Mouse (Mus musculus) neural tube, embryonic 12.5 days (tissue): ENCODE measurements around the gene Hist2h3c2. TPM values are rescaled to one million over a fixed set of nuclear protein-coding genes. Genes with fewer than 3 reads are reported as not detected.

Experiments
- ATAC-seq: fragments of 200-750 bp; cut with Nextera tagmentation; 2 replicates; pipeline ENCODE4 v1.8.0; 2017; ENCODE audit warnings: low read depth, mild to moderate bottlenecking, moderate TSS enrichment, moderate library complexity; ENCODE audit not compliant: low FRiP score
- H3K27ac ChIP-seq: fragments of 300-500 bp; sonication (generic); 2 replicates; pipeline ENCODE4 v1.5.1; 2016
- H3K27me3 ChIP-seq: fragments of 300-500 bp; sonication (generic); replicated peaks from 2 replicates; pipeline ENCODE4 v1.6.1; 2016; ENCODE audit warnings: mild to moderate bottlenecking
- H3K36me3 ChIP-seq: fragments of 300-500 bp; sonication (generic); 2 replicates; pipeline ENCODE4 v1.6.1; 2016; ENCODE audit warnings: mild to moderate bottlenecking
- H3K4me1 ChIP-seq: fragments of 300-500 bp; sonication (generic); 2 replicates; pipeline ENCODE4 v1.6.1; 2016
- H3K4me2 ChIP-seq: fragments of 300-500 bp; sonication (generic); replicated peaks from 2 replicates; pipeline ENCODE4 v1.6.1; 2016; ENCODE audit warnings: mild to moderate bottlenecking
- H3K4me3 ChIP-seq: fragments of 300-500 bp; sonication (generic); 2 replicates; pipeline ENCODE4 v1.5.1; 2016
- H3K9ac ChIP-seq: fragments of 300-500 bp; sonication (generic); 2 replicates; pipeline ENCODE4 v1.6.1; 2016; ENCODE audit warnings: mild to moderate bottlenecking
- H3K9me3 ChIP-seq: fragments of 300-500 bp; sonication (generic); 2 replicates; pipeline ENCODE4 v1.6.1; 2016; ENCODE audit warnings: mild to moderate bottlenecking
- WGBS: fragments of 180-500 bp; shearing (Covaris S2); methylation state at CpG from one replicate; pipeline ENCODE4 v1.1.7; 2016; 5-methylcytosine and 5-hydroxymethylcytosine counted together
- polyA plus RNA-seq: library from polyadenylated mRNA; unstranded; fragments of >200 nt; fragmentation: Nextera tagmentation; extraction: Ambion mirVana; gene quantifications from 2 replicates; pipeline ENCODE4 v1.2.1, GENCODE M21; 2016

Gene Hist2h3c2
- polyA plus RNA-seq, 1 experiment from 2014 or later = 5.0 TPM

GRCm38 (mm10) chr3:96268051-96268775 lies 29.3 kb upstream of the Hist2h3c2 start, which contains the start of gene Hist2h3b:
Gene Hist2h3b, plus strand, starts transcription at chr3:96268654.
- ATAC-seq = peak; percentile 60
- H3K9ac ChIP-seq = peak within 1 kb of the TSS; percentile 68
- H3K4me3 ChIP-seq = peak within 1 kb of the TSS; percentile 49
- 20% methylated on average over 30 of the region's 30 CpGs for WGBS
- H3K36me3 ChIP-seq = no peaks in the 10 kb centered on the region
- H3K9me3 ChIP-seq = no peaks in the 10 kb centered on the region
- H3K27ac ChIP-seq = peak within 1 kb of the TSS; percentile 87
- peaks cover 18% of the 10 kb centered on the region for H3K4me1 ChIP-seq
- H3K27me3 ChIP-seq = no peaks in the 10 kb centered on the region
- peak within 1 kb of the TSS; percentile 74 for H3K4me2 ChIP-seq

GRCm38 (mm10) chr3:96267541-96267940 lies 28.6 kb upstream of the Hist2h3c2 start:
- Histone ChIP-seq H3K4me2 (peak overlapping the region; percentile 52), H3K36me3 (no peaks in the 10 kb centered on the region), H3K4me3 (no peak overlapping the region), H3K9ac (no peak overlapping the region), H3K4me1 (peaks cover 18% of the 10 kb centered on the region), H3K27me3 (no peaks in the 10 kb centered on the region), H3K27ac (no peak overlapping the region), H3K9me3 (no peaks in the 10 kb centered on the region)
- ATAC-seq = no peak
- WGBS = 85% methylated on average over 4 of the region's 4 CpGs

DNA sequence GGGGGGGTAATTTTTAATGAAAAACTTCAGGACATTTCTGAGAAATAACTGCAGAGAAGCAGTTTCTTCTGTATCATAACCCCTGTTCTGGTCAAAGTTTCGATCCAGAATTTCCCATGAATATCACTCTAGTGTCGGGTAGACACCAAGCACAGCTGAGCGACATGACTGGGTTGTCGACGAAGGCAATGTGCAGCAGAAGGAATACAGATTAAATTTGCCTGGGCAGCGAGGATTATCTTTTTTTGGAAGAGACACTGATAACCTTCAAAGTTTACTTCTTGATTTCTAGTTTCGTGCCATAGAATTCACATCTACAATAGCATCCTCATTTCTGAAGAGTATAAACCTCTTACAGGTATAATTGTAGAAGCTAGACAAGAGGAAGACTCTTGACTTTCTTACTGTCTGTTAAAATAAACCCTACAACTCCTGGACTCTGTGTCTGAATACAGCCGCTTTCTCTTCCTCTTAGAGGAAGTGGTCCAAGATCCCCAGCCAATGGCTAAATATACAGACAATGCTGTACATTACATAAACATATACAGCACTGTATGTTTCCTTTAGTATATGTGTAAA lies 27.3 kb upstream of the Hist2h3c2 start:
- no peak overlapping the region for H3K4me2 ChIP-seq
- peaks cover 28% of the 10 kb centered on the region for H3K4me1 ChIP-seq
- H3K4me3 ChIP-seq = no peak overlapping the region
- H3K27me3 ChIP-seq = no peaks in the 10 kb centered on the region
- WGBS = 87% methylated on average over 8 of the region's 8 CpGs
- ATAC-seq = no peak
- H3K9me3 ChIP-seq = no peaks in the 10 kb centered on the region
- H3K27ac ChIP-seq = no peak overlapping the region
- no peak overlapping the region for H3K9ac ChIP-seq
- no peaks in the 10 kb centered on the region for H3K36me3 ChIP-seq

DNA sequence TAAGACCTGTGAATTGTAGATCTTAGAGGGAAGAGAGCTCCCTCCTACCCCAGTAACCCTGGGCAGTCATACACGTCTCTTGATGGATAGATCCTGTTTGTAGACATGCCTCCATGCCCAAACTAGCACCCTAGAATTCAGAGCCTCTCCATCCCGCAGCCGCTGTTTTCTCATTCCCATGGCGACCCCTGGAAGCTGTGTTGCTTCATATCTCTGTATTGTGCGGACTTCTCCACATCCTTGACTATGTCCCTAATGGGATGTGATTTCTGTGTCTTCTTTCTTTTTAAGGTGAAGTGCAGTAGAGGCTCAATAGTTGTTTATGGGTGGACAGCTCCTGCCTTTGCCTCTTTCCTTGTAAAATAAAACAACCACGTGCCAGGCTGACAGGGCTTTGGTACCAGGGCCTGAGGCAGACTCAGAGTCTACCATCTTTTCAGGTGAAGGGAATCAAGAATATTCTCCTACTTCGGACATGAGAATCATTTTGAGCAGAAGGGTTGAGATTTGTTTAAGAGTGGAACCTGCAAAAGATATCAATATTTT lies 25.6 kb upstream of the Hist2h3c2 start:
- Histone ChIP-seq H3K36me3 (no peaks in the 10 kb centered on the region), H3K9me3 (no peaks in the 10 kb centered on the region), H3K27ac (no peak overlapping the region), H3K4me2 (peak overlapping the region; percentile 78), H3K4me1 (peaks cover 28% of the 10 kb centered on the region), H3K4me3 (no peak overlapping the region), H3K27me3 (no peaks in the 10 kb centered on the region), H3K9ac (no peak overlapping the region)
- 75% methylated on average over 7 of the region's 7 CpGs for WGBS
- no peak for ATAC-seq

GRCm38 (mm10) chr3:96263558-96264403 lies 24.9 kb upstream of the Hist2h3c2 start:
- peak overlapping the region; percentile 50 for H3K4me3 ChIP-seq
- WGBS = 6% methylated on average over 27 of the region's 27 CpGs
- H3K9me3 ChIP-seq = no peaks in the 10 kb centered on the region
- peak overlapping the region; percentile 81 for H3K27ac ChIP-seq
- peak; percentile 49; the same call in 1 of the 2 replicates for ATAC-seq
- H3K36me3 ChIP-seq = no peaks in the 10 kb centered on the region
- H3K4me2 ChIP-seq = peak overlapping the region; percentile 78
- no peaks in the 10 kb centered on the region for H3K27me3 ChIP-seq
- peak overlapping the region; percentile 84 for H3K9ac ChIP-seq
- peaks cover 28% of the 10 kb centered on the region for H3K4me1 ChIP-seq

- Histone ChIP-seq H3K27me3 (no peaks in the 10 kb centered on the region), H3K4me2 (peak within 1 kb of the TSS; percentile 78), H3K27ac (peak within 1 kb of the TSS; percentile 92), H3K36me3 (no peaks in the 10 kb centered on the region), H3K4me3 (peak within 1 kb of the TSS; percentile 50), H3K9me3 (no peaks in the 10 kb centered on the region), H3K9ac (peak within 1 kb of the TSS; percentile 84), H3K4me1 (peaks cover 26% of the 10 kb centered on the region)
- ATAC-seq = peak; percentile 72
- WGBS = under 1% methylated on average over 40 of the region's 40 CpGs
Measured at GRCm38 (mm10) chr3:96262979-96263550, 24.1 kb upstream of the Hist2h3c2 start, which contains the start of gene Hist2h4. Gene Hist2h4, minus strand, starts transcription at chr3:96263311.

- H3K27me3 ChIP-seq = no peaks in the 10 kb centered on the region
- peak overlapping the region; percentile 84 for H3K9ac ChIP-seq
- H3K4me2 ChIP-seq = peak overlapping the region; percentile 78
- H3K9me3 ChIP-seq = no peaks in the 10 kb centered on the region
- peak; percentile 83 for ATAC-seq
- no peaks in the 10 kb centered on the region for H3K36me3 ChIP-seq
- 1% methylated on average over 19 of the region's 19 CpGs for WGBS
- H3K4me1 ChIP-seq = peaks cover 20% of the 10 kb centered on the region
- peak overlapping the region; percentile 92 for H3K27ac ChIP-seq
- H3K4me3 ChIP-seq = peak overlapping the region; percentile 50
Measured at GRCm38 (mm10) chr3:96262216-96262875, 23.4 kb upstream of the Hist2h3c2 start.

- H3K27ac ChIP-seq = peak overlapping the region; percentile 92
- no peaks in the 10 kb centered on the region for H3K9me3 ChIP-seq
- peaks cover 20% of the 10 kb centered on the region for H3K4me1 ChIP-seq
- ATAC-seq = no peak
- WGBS = 71% methylated on average over 3 of the region's 3 CpGs
- no peaks in the 10 kb centered on the region for H3K36me3 ChIP-seq
- H3K4me2 ChIP-seq = peak overlapping the region; percentile 78
- peak overlapping the region; percentile 84; the same call in 1 of the 2 replicates for H3K9ac ChIP-seq
- H3K4me3 ChIP-seq = peak overlapping the region; percentile 50; the same call in 1 of the 2 replicates
- no peaks in the 10 kb centered on the region for H3K27me3 ChIP-seq
Measured at GRCm38 (mm10) chr3:96261623-96262022, 22.7 kb upstream of the Hist2h3c2 start.

GRCm38 (mm10) chr3:96260220-96260619 lies 21.3 kb upstream of the Hist2h3c2 start:
- Histone ChIP-seq H3K4me2 (no peak overlapping the region), H3K9me3 (no peaks in the 10 kb centered on the region), H3K4me3 (no peak overlapping the region), H3K27ac (no peak overlapping the region), H3K27me3 (no peaks in the 10 kb centered on the region), H3K36me3 (no peaks in the 10 kb centered on the region), H3K9ac (no peak overlapping the region), H3K4me1 (peaks cover 20% of the 10 kb centered on the region)
- 87% methylated on average over 5 of the region's 5 CpGs for WGBS
- no peak for ATAC-seq

DNA sequence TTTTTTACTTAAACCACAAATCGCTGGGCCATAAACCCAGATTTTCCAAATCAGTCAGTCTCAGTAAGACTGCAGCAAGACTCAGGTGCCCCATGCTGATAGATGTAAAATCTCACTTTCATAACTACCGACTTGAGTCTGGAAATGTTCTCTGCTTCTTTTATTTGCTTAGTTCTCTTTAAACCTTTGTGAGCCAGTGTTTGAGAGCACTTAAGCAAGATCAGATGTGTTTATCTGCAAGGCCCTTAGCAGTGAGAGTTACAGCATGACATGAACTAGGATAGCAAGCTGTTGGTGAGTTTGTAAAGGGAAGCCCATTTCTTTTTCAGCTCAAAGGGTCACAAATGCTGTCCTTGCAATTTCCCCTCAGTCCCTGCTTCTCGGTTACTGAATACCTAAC lies 18.3 kb upstream of the Hist2h3c2 start:
- ATAC-seq = no peak

GRCm38 (mm10) chr3:96255926-96256593 lies 17.1 kb upstream of the Hist2h3c2 start:
- H3K9me3 ChIP-seq = no peaks in the 10 kb centered on the region
- no peak overlapping the region for H3K9ac ChIP-seq
- H3K4me3 ChIP-seq = no peak overlapping the region
- H3K36me3 ChIP-seq = no peaks in the 10 kb centered on the region
- ATAC-seq = no peak
- no peak overlapping the region for H3K4me2 ChIP-seq
- H3K4me1 ChIP-seq = no peaks in the 10 kb centered on the region
- H3K27me3 ChIP-seq = no peaks in the 10 kb centered on the region
- no peak overlapping the region for H3K27ac ChIP-seq
- WGBS = 80% methylated on average over 5 of the region's 5 CpGs

More for the DNA sequence above, 18.3 kb upstream of the Hist2h3c2 start:
- no peaks in the 10 kb centered on the region for H3K9me3 ChIP-seq
- 84% methylated on average over 3 of the region's 3 CpGs for WGBS
- no peak overlapping the region for H3K4me2 ChIP-seq
- no peaks in the 10 kb centered on the region for H3K36me3 ChIP-seq
- no peaks in the 10 kb centered on the region for H3K27me3 ChIP-seq
- no peak overlapping the region for H3K4me3 ChIP-seq
- no peak overlapping the region for H3K9ac ChIP-seq
- H3K27ac ChIP-seq = no peak overlapping the region
- peaks cover 7% of the 10 kb centered on the region; the same call in 1 of the 2 replicates for H3K4me1 ChIP-seq
